Mouse (Mus musculus): ENCODE data around the gene Mta2.

DNA sequence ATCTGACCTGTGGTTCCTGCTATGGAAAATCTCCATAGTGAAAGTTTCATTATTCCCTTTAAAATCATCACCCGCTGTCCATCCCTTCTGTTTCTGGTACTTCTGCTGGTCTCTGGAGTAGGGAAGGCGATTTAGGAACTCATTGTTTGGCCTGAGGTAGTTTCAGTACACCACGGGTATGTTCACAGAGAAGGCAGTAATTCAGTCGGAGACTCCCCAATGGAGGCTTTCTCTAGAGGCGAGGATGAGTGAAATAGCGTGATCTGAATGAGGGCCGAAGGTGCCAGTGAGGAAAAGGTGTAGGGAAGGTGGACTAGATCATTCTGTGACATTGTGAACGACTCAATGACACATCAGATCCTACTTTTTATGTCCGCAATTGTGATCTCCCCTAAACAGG lies 12.5 kb downstream of the Mta2 start:
- TF ChIP-seq CTCF (conservative IDR thresholded peaks at IDR 0.05; ENCODE audit: low read length), result no peak
- no peak for TF ChIP-seq NANOG (IDR thresholded peaks at IDR 0.05; ENCODE audit: borderline replicate concordance, low read length)

Data from E14TG2a.4 (cell line).